ENCODE assay signal across 9 mouse cellular contexts in genomic region chr17:12195137-12195536, GRCm38 (mm10).
DNase-seq lines count a peak whose midpoint lies in the region; ATAC-seq and TF ChIP-seq lines count a peak whose summit lies in the region.
"Had no signal": no experiment of that assay in that cellular context is flagged by ENCODE, and none has a peak within 500 bp of the region (broad histone marks: within the 10 kb centered on the region; RNA-seq: fewer than 3 reads in every experiment).

No protein-coding gene starts in this region.

- no peaks in the 10 kb centered on the region for H3K9me3 ChIP-seq in hindbrain, embryonic 12.5 days (replicated peaks)
- H3K9me3 ChIP-seq in hindbrain, embryonic 16.5 days (ENCODE audit: control insufficient read depth, low read length), result no peaks in the 10 kb centered on the region
- H3K9me3 ChIP-seq in G1E (replicated peaks), result peaks cover 5% of the 10 kb centered on the region; the same call in 1 of the 2 replicates
- no peaks in the 10 kb centered on the region for H3K9me3 ChIP-seq in heart, embryonic 15.5 days (replicated peaks)
- H3K9me3 ChIP-seq in liver, embryonic 15.5 days (replicated peaks), result no peaks in the 10 kb centered on the region
- no peaks in the 10 kb centered on the region for H3K9me3 ChIP-seq in midbrain, embryonic 14.5 days (ENCODE audit: control insufficient read depth, low read length)
- H3K9me3 ChIP-seq: midbrain, embryonic 12.5 days had no signal

- H3K27me3 ChIP-seq in hindbrain, embryonic 12.5 days, result no peaks in the 10 kb centered on the region
- no peaks in the 10 kb centered on the region for H3K27me3 ChIP-seq in hindbrain, embryonic 16.5 days (replicated peaks; ENCODE audit: control insufficient read depth, insufficient read depth, low read length)
- H3K27me3 ChIP-seq in G1E (ENCODE audit: insufficient read depth, low read length), result no peaks in the 10 kb centered on the region
- H3K27me3 ChIP-seq in heart, embryonic 15.5 days, result no peaks in the 10 kb centered on the region
- no peaks in the 10 kb centered on the region for H3K27me3 ChIP-seq in liver, embryonic 15.5 days
- no peaks in the 10 kb centered on the region for H3K27me3 ChIP-seq in midbrain, embryonic 14.5 days (ENCODE audit: control insufficient read depth, insufficient read depth, low read length)
- H3K27me3 ChIP-seq: midbrain, embryonic 12.5 days had no signal

- 60% methylated on average over 5 of the region's 5 CpGs for WGBS in hindbrain, embryonic 12.5 days
- WGBS in hindbrain, embryonic 16.5 days, result 57% methylated on average over 5 of the region's 5 CpGs
- WGBS in heart, embryonic 15.5 days, result 18% methylated on average over 5 of the region's 5 CpGs
- 48% methylated on average over 5 of the region's 5 CpGs for WGBS in liver, embryonic 15.5 days (ENCODE audit: insufficient replicate concordance)
- WGBS in midbrain, embryonic 14.5 days, result 74% methylated on average over 5 of the region's 5 CpGs

- no peak for TF ChIP-seq CTCF in G1E (IDR thresholded peaks at IDR 0.05; ENCODE audit: low read depth, low read length)

- peaks cover 12% of the 10 kb centered on the region; the same call in 1 of the 2 replicates for H3K4me1 ChIP-seq in hindbrain, embryonic 12.5 days
- no peaks in the 10 kb centered on the region; the same call in 1 of the 2 replicates for H3K4me1 ChIP-seq in hindbrain, embryonic 16.5 days (ENCODE audit: control insufficient read depth, insufficient read depth, low read depth, low read length)
- peaks cover 54% of the 10 kb centered on the region for H3K4me1 ChIP-seq in G1E (ENCODE audit: insufficient read depth, low read depth, low read length)
- peaks cover 12% of the 10 kb centered on the region for H3K4me1 ChIP-seq in heart, embryonic 15.5 days (replicated peaks)
- peaks cover 66% of the 10 kb centered on the region for H3K4me1 ChIP-seq in liver, embryonic 15.5 days (replicated peaks)
- no peaks in the 10 kb centered on the region for H3K4me1 ChIP-seq in midbrain, embryonic 14.5 days (ENCODE audit: control insufficient read depth, insufficient read depth, low read length)

- ATAC-seq in hindbrain, embryonic 12.5 days (ENCODE audit: low FRiP score), result no peak
- no peak for ATAC-seq in hindbrain, embryonic 16.5 days
- peak; percentile 79 for ATAC-seq in G1E (ENCODE audit: extremely low read depth, insufficient number of reproducible peaks, low FRiP score, poor library complexity, severe bottlenecking)
- ATAC-seq in heart, embryonic 15.5 days (replicated peaks; ENCODE audit: insufficient number of reproducible peaks, insufficient read depth, low FRiP score, low read depth), result no peak
- peak; percentile 23; the same call in 1 of the 2 replicates for ATAC-seq in liver, embryonic 15.5 days (ENCODE audit: insufficient read depth)
- no peak for ATAC-seq in midbrain, embryonic 14.5 days (ENCODE audit: low FRiP score, low TSS enrichment)

- peak; percentile 71 for DNase-seq in G1E (ENCODE audit: low spot score)
- no peak for DNase-seq in cerebellum, adult 9-11 months
- no peak for DNase-seq in left cerebral cortex, adult 18-20 months (ENCODE audit: low spot score in 2 of 2)
- no peak for DNase-seq in midbrain, embryonic 14.5 days

- H3K27ac ChIP-seq in hindbrain, embryonic 12.5 days, result peak overlapping the region; percentile 45
- no peak overlapping the region for H3K27ac ChIP-seq in hindbrain, embryonic 16.5 days (ENCODE audit: low read depth, low read length)
- H3K27ac ChIP-seq in heart, embryonic 15.5 days, result 0 out of 2 replicates have a peak overlapping the region, but pooled peaks have one; percentile 2
- peak overlapping the region; percentile 74 for H3K27ac ChIP-seq in liver, embryonic 15.5 days (replicated peaks)
- no peak overlapping the region for H3K27ac ChIP-seq in midbrain, embryonic 14.5 days (replicated peaks; ENCODE audit: low read depth, low read length)
- H3K27ac ChIP-seq: midbrain, embryonic 12.5 days had no signal

- no peak overlapping the region for H3K4me3 ChIP-seq in hindbrain, embryonic 12.5 days
- no peak overlapping the region for H3K4me3 ChIP-seq in hindbrain, embryonic 16.5 days (ENCODE audit: low read length)
- peak overlapping the region; percentile 68 for H3K4me3 ChIP-seq in G1E (ENCODE audit: low read depth, low read length)
- H3K4me3 ChIP-seq in heart, embryonic 15.5 days, result no peak overlapping the region
- no peak overlapping the region for H3K4me3 ChIP-seq in liver, embryonic 15.5 days (replicated peaks)
- H3K4me3 ChIP-seq in midbrain, embryonic 14.5 days (replicated peaks; ENCODE audit: low read depth, low read length), result no peak overlapping the region
- H3K4me3 ChIP-seq: midbrain, embryonic 12.5 days had no signal

- 0 out of 2 replicates have a peak, but pooled peaks cover 5% of the 10 kb centered on the region for H3K36me3 ChIP-seq in hindbrain, embryonic 12.5 days
- H3K36me3 ChIP-seq in hindbrain, embryonic 16.5 days (ENCODE audit: control insufficient read depth, insufficient read depth, low read length), result no peaks in the 10 kb centered on the region
- H3K36me3 ChIP-seq in G1E (replicated peaks), result peaks cover 58% of the 10 kb centered on the region
- H3K36me3 ChIP-seq in heart, embryonic 15.5 days, result no peaks in the 10 kb centered on the region
- peaks cover 49% of the 10 kb centered on the region for H3K36me3 ChIP-seq in liver, embryonic 15.5 days (replicated peaks)
- H3K36me3 ChIP-seq in midbrain, embryonic 14.5 days (ENCODE audit: control insufficient read depth, insufficient read depth, low read length), result peaks cover 10% of the 10 kb centered on the region; the same call in 1 of the 2 replicates

- H3K4me2 ChIP-seq in hindbrain, embryonic 12.5 days (replicated peaks), result no peak overlapping the region
- H3K4me2 ChIP-seq in hindbrain, embryonic 16.5 days (ENCODE audit: low read length), result no peak overlapping the region
- 0 out of 2 replicates have a peak overlapping the region, but pooled peaks have one; percentile 14 for H3K4me2 ChIP-seq in heart, embryonic 15.5 days
- peak overlapping the region; percentile 6; the same call in 1 of the 2 replicates for H3K4me2 ChIP-seq in liver, embryonic 15.5 days
- H3K4me2 ChIP-seq in midbrain, embryonic 14.5 days (ENCODE audit: low read length), result no peak overlapping the region
- H3K4me2 ChIP-seq: midbrain, embryonic 12.5 days had no signal

- H3K9ac ChIP-seq in hindbrain, embryonic 12.5 days, result no peak overlapping the region
- H3K9ac ChIP-seq in hindbrain, embryonic 16.5 days (ENCODE audit: low read depth, low read length), result no peak overlapping the region
- no peak overlapping the region for H3K9ac ChIP-seq in heart, embryonic 15.5 days
- peak overlapping the region; percentile 36; the same call in 1 of the 2 replicates for H3K9ac ChIP-seq in liver, embryonic 15.5 days
- H3K9ac ChIP-seq in midbrain, embryonic 14.5 days (replicated peaks; ENCODE audit: low read length), result no peak overlapping the region
- H3K9ac ChIP-seq: midbrain, embryonic 12.5 days had no signal

Comparison
In these comparisons a context has a peak if more than half of its experiments do, and no peak if none do; other contexts are left out.
1. H3K27ac ChIP-seq: peak in hindbrain, embryonic 12.5 days (single experiment), heart, embryonic 15.5 days (single experiment) and liver, embryonic 15.5 days (single experiment); none in hindbrain, embryonic 16.5 days (single experiment) and midbrain, embryonic 14.5 days (single experiment).
2. ATAC-seq: peak in G1E (single experiment) and liver, embryonic 15.5 days (single experiment); none in hindbrain, embryonic 12.5 days (single experiment), hindbrain, embryonic 16.5 days (single experiment), heart, embryonic 15.5 days (single experiment) and midbrain, embryonic 14.5 days (single experiment).
3. H3K4me2 ChIP-seq: peak in heart, embryonic 15.5 days (single experiment) and liver, embryonic 15.5 days (single experiment); none in hindbrain, embryonic 12.5 days (single experiment), hindbrain, embryonic 16.5 days (single experiment) and midbrain, embryonic 14.5 days (single experiment).